Mouse (Mus musculus): Measurements from ENCODE around the gene Fam25c. TPM values are rescaled to one million over a fixed set of nuclear protein-coding genes. Genes with fewer than 3 reads are reported as not detected.

Fam25c gene
- polyA plus RNA-seq, 1 experiment from 2014 or later, result not detected

GRCm38 (mm10) chr14:34302681-34303242, 52.5 kb downstream of the Fam25c start:
- H3K36me3 ChIP-seq (ENCODE audit: control insufficient read depth, insufficient read depth, low read length), result no peaks in the 10 kb centered on the region
- no peak for ATAC-seq (ENCODE audit: insufficient number of reproducible peaks, insufficient read depth, low FRiP score, low read depth)
- H3K9ac ChIP-seq (replicated peaks; ENCODE audit: low read depth, low read length), result no peak overlapping the region
- no peak overlapping the region for H3K4me3 ChIP-seq (ENCODE audit: low read depth, low read length)
- 70% methylated on average over 5 of the region's 5 CpGs for whole genome bisulfite sequencing
- H3K27me3 ChIP-seq (ENCODE audit: control insufficient read depth, insufficient read depth, low read length), result no peaks in the 10 kb centered on the region
- H3K9me3 ChIP-seq (ENCODE audit: control insufficient read depth, low read depth, low read length), result no peaks in the 10 kb centered on the region
- peaks cover 3% of the 10 kb centered on the region; the same call in 1 of the 2 replicates for H3K4me1 ChIP-seq (ENCODE audit: control insufficient read depth, insufficient read depth, low read length)
- no peak overlapping the region for H3K27ac ChIP-seq (ENCODE audit: low read length)
- no peak overlapping the region for H3K4me2 ChIP-seq (replicated peaks; ENCODE audit: low read depth, low read length)

Other genes with a start within 250 kb of the Fam25c start
- gene Npy4r, start 202.9 kb downstream of the Fam25c start, polyA plus RNA-seq (2014; fragmentation: Nextera tagmentation; extraction: Ambion mirVana), result 0.13 and 0.19 TPM in 2 replicates
- gene Gprin2, start 153.8 kb downstream of the Fam25c start, polyA plus RNA-seq (2014; fragmentation: Nextera tagmentation; extraction: Ambion mirVana), result 0.29 and 0.32 TPM in 2 replicates
- gene Syt15, start 135.8 kb downstream of the Fam25c start, polyA plus RNA-seq (2014; fragmentation: Nextera tagmentation; extraction: Ambion mirVana), result 0.58 and 0.81 TPM in 2 replicates
- gene Shld2, start 44.9 kb downstream of the Fam25c start, polyA plus RNA-seq (2014; fragmentation: Nextera tagmentation; extraction: Ambion mirVana), result 8.0 and 8.6 TPM in 2 replicates
- 76.5 and 82.5 TPM in 2 replicates for gene Glud1, start 44.7 kb downstream of the Fam25c start, polyA plus RNA-seq (2014; fragmentation: Nextera tagmentation; extraction: Ambion mirVana)
- 36.7 and 40.1 TPM in 2 replicates for gene Sncg, start 19.4 kb upstream of the Fam25c start, polyA plus RNA-seq (2014; fragmentation: Nextera tagmentation; extraction: Ambion mirVana)
- 7.7 and 7.8 TPM in 2 replicates for gene Mmrn2, start 20.0 kb upstream of the Fam25c start, polyA plus RNA-seq (2014; fragmentation: Nextera tagmentation; extraction: Ambion mirVana)
- 62.8 and 74.7 TPM in 2 replicates for gene Bmpr1a, start 147.9 kb upstream of the Fam25c start, polyA plus RNA-seq (2014; fragmentation: Nextera tagmentation; extraction: Ambion mirVana)
- gene 9230112D13Rik, start 167.4 kb upstream of the Fam25c start, polyA plus RNA-seq (2014; fragmentation: Nextera tagmentation; extraction: Ambion mirVana), result not detected in 2 replicates
- 1.3 and 1.8 TPM in 2 replicates for gene Ldb3, start 233.2 kb upstream of the Fam25c start, polyA plus RNA-seq (2014; fragmentation: Nextera tagmentation; extraction: Ambion mirVana)
- gene Opn4, start 244.7 kb upstream of the Fam25c start, polyA plus RNA-seq (2014; fragmentation: Nextera tagmentation; extraction: Ambion mirVana), result not detected in 2 replicates